Mouse (Mus musculus) cortical plate, adult 2 months (tissue): ENCODE measurements around the gene Olfr522.

Experiments used
- CTCF ChIP-seq: fragments of 200-500 bp; IDR thresholded peaks from 2 replicates; pipeline ENCODE4 v1.5.1; 2011; ENCODE audit warnings: mild to moderate bottlenecking, control low read depth, low read length; ENCODE audit not compliant: insufficient read depth; ENCODE audit errors: extremely low read depth
- POLR2A ChIP-seq: fragments of 200-500 bp; IDR thresholded peaks from 2 replicates; pipeline ENCODE4 v1.6.1; 2011; ENCODE audit warnings: mild to moderate bottlenecking, low read length, control low read depth; ENCODE audit not compliant: insufficient read depth; ENCODE audit errors: extremely low read depth

DNA sequence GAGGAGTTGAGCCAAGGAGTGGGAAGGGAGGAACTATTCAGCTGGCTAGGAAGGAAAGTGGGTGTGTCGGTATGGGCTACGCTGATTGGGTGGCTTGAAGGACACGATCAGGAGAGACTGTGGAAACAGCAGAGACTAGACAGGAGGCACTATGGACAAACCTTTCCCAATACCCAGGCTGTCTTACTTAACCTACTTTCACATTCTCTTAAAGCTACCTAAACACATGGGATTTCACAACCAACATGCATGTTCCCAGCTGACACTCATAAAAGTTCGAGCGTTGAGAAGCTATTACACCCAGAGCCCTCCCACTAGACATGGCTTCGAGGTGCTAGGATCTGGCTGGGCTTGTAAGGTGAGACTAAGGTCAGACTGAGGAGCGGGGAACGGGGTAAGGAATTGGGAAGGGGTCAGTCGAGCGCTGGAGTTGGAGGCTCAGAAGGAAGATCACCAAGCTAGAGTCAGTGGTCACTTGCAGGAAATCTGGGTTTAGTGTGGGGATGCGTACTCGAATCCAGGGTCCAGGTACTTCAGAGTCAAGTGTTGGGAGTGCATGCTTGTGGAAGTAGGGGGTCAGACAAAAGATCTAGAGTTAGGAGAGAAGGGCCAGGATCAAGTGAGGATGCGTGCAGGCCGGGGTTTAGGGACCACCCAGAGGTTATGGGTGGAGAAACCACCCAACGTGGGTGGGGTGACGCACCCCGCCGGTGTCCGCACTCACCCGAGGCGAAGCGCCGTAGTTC is 48.8 kb downstream of the Olfr522 start, which contains the start of gene Paox:
- TF ChIP-seq CTCF (no peak), POLR2A (peak; percentile 52; the same call in 1 of the 2 replicates)
